Mouse (Mus musculus): ENCODE data around the gene Foxp3. TPM values are rescaled to one million over a fixed set of nuclear protein-coding genes. Genes with fewer than 3 reads are reported as not detected.

Foxp3 gene
- not detected in 2 replicates for total RNA-seq (2014; fragmentation: Nextera tagmentation)
- not detected in 2 replicates for total RNA-seq (2017)

- ATAC-seq (replicated peaks; ENCODE audit: poor library complexity, severe bottlenecking): peak; percentile 5; the same call in 1 of the 2 replicates
Observed at GRCm38 (mm10) chrX:7573176-7574086, at the start of gene Foxp3. Gene Foxp3 (plus strand): TSS chrX:7573644.

- no peak for ATAC-seq (replicated peaks; ENCODE audit: poor library complexity, severe bottlenecking)
Observed at GRCm38 (mm10) chrX:7524961-7525360, 48.5 kb upstream of the Foxp3 start.

GRCm38 (mm10) chrX:7553474-7553873 lies 20.0 kb upstream of the Foxp3 start:
- no peak for ATAC-seq (replicated peaks; ENCODE audit: poor library complexity, severe bottlenecking)

GRCm38 (mm10) chrX:7563076-7563475 lies 10.4 kb upstream of the Foxp3 start:
- ATAC-seq (replicated peaks; ENCODE audit: poor library complexity, severe bottlenecking): peak; percentile 85

GRCm38 (mm10) chrX:7566352-7566751 lies 7.1 kb upstream of the Foxp3 start:
- no peak for ATAC-seq (replicated peaks; ENCODE audit: poor library complexity, severe bottlenecking)

GRCm38 (mm10) chrX:7567491-7567890 lies 6.0 kb upstream of the Foxp3 start:
- no peak for ATAC-seq (replicated peaks; ENCODE audit: poor library complexity, severe bottlenecking)

GRCm38 (mm10) chrX:7570481-7571175 lies 2.8 kb upstream of the Foxp3 start:
- no peak for ATAC-seq (replicated peaks; ENCODE audit: poor library complexity, severe bottlenecking)

GRCm38 (mm10) chrX:7571565-7572136 lies 1.8 kb upstream of the Foxp3 start:
- ATAC-seq (replicated peaks; ENCODE audit: poor library complexity, severe bottlenecking): no peak

GRCm38 (mm10) chrX:7572466-7572865 lies 978 bp upstream of the Foxp3 start:
- ATAC-seq (replicated peaks; ENCODE audit: poor library complexity, severe bottlenecking): no peak

- ATAC-seq (replicated peaks; ENCODE audit: poor library complexity, severe bottlenecking): peak; percentile 97
Observed at GRCm38 (mm10) chrX:7574087-7574884, 842 bp downstream of the Foxp3 start, which contains the start of gene Ppp1r3f. Gene Ppp1r3f (minus strand): TSS chrX:7574283.

- no peak for ATAC-seq (replicated peaks; ENCODE audit: poor library complexity, severe bottlenecking)
Observed at GRCm38 (mm10) chrX:7574885-7575231, 1.4 kb downstream of the Foxp3 start.

- no peak for ATAC-seq (replicated peaks; ENCODE audit: poor library complexity, severe bottlenecking)
Observed at GRCm38 (mm10) chrX:7581151-7581550, 7.7 kb downstream of the Foxp3 start.

- no peak for ATAC-seq (replicated peaks; ENCODE audit: poor library complexity, severe bottlenecking)
Observed at GRCm38 (mm10) chrX:7583881-7584280, 10.4 kb downstream of the Foxp3 start.

GRCm38 (mm10) chrX:7586356-7586755 lies 12.9 kb downstream of the Foxp3 start:
- ATAC-seq (replicated peaks; ENCODE audit: poor library complexity, severe bottlenecking): no peak

GRCm38 (mm10) chrX:7595371-7595770 lies 21.9 kb downstream of the Foxp3 start:
- no peak for ATAC-seq (replicated peaks; ENCODE audit: poor library complexity, severe bottlenecking)

GRCm38 (mm10) chrX:7604004-7604403 lies 30.6 kb downstream of the Foxp3 start:
- peak; percentile 74 for ATAC-seq (replicated peaks; ENCODE audit: poor library complexity, severe bottlenecking)

GRCm38 (mm10) chrX:7604879-7605574 lies 31.6 kb downstream of the Foxp3 start, which contains the start of gene Ccdc22:
Gene Ccdc22 (minus strand): TSS chrX:7605517.
- peak; percentile 96 for ATAC-seq (replicated peaks; ENCODE audit: poor library complexity, severe bottlenecking)

GRCm38 (mm10) chrX:7605575-7605941 lies 32.1 kb downstream of the Foxp3 start:
- ATAC-seq (replicated peaks; ENCODE audit: poor library complexity, severe bottlenecking): peak; percentile 23; the same call in 1 of the 2 replicates

- ATAC-seq (replicated peaks; ENCODE audit: poor library complexity, severe bottlenecking): no peak
Observed at GRCm38 (mm10) chrX:7606783-7607182, 33.3 kb downstream of the Foxp3 start, which contains the start of gene Cacna1f. Gene Cacna1f (plus strand): TSS chrX:7607083.
